Mouse (Mus musculus) hindbrain, embryonic 10.5 days (tissue): Measurements from ENCODE around the gene Dync2li1. TPM values are rescaled to one million over a fixed set of nuclear protein-coding genes. Genes with fewer than 3 reads are reported as not detected.
A peak's percentile ranks its signal among the peaks of the same experiment; 100 is the strongest.

Experiments used
- DNase-seq: peaks from one replicate; pipeline ENCODE4 v3.0.0-alpha.2; 2017; ENCODE audit warnings: low spot score
- H3K27ac ChIP-seq: fragments of 300-500 bp; sonication (generic); 2 replicates; pipeline ENCODE4 v1.5.1; 2016; ENCODE audit warnings: mild to moderate bottlenecking, moderate library complexity
- H3K27me3 ChIP-seq: fragments of 300-500 bp; sonication (generic); 2 replicates; pipeline ENCODE4 v1.6.1; 2016; ENCODE audit warnings: mild to moderate bottlenecking; ENCODE audit not compliant: poor library complexity, insufficient read depth, severe bottlenecking
- H3K36me3 ChIP-seq: fragments of 300-500 bp; sonication (generic); 2 replicates; pipeline ENCODE4 v1.6.1; 2016; ENCODE audit warnings: mild to moderate bottlenecking, moderate library complexity
- H3K4me1 ChIP-seq: fragments of 300-500 bp; sonication (generic); replicated peaks from 2 replicates; pipeline ENCODE4 v1.6.1; 2016; ENCODE audit warnings: mild to moderate bottlenecking
- H3K4me3 ChIP-seq: fragments of 300-500 bp; sonication (generic); 2 replicates; pipeline ENCODE4 v1.5.1; 2016; ENCODE audit warnings: mild to moderate bottlenecking, moderate library complexity
- H3K9me3 ChIP-seq: fragments of 300-500 bp; sonication (generic); 2 replicates; pipeline ENCODE4 v1.6.1; 2016; ENCODE audit warnings: mild to moderate bottlenecking, moderate library complexity
- WGBS: fragments of 180-500 bp; shearing (Covaris S2); methylation state at CpG from one replicate; pipeline ENCODE4 v1.1.7; 2016; 5-methylcytosine and 5-hydroxymethylcytosine counted together
- polyA plus RNA-seq: library from polyadenylated mRNA; unstranded; fragments of >200 nt; fragmentation: Nextera tagmentation; extraction: Ambion mirVana; gene quantifications from 2 replicates; pipeline ENCODE4 v1.2.1, GENCODE M21; 2016

Dync2li1 gene
- polyA plus RNA-seq, 1 experiment from 2014 or later, result 30.0 TPM

- Histone ChIP-seq H3K27ac (peak within 1 kb of the TSS; percentile 8), H3K36me3 (no peaks in the 10 kb centered on the region), H3K4me1 (peaks cover 20% of the 10 kb centered on the region), H3K27me3 (peaks cover 13% of the 10 kb centered on the region), H3K9me3 (no peaks in the 10 kb centered on the region), H3K4me3 (peak within 1 kb of the TSS; percentile 46)
- peak; percentile 44 for DNase-seq
- 2% methylated on average over 24 of the region's 24 CpGs for whole genome bisulfite sequencing
Observed at GRCm38 (mm10) chr17:84675951-84676366, 49.7 kb downstream of the Dync2li1 start, which contains the start of gene Abcg8. Gene Abcg8 (plus strand): TSS chr17:84676302.

DNA sequence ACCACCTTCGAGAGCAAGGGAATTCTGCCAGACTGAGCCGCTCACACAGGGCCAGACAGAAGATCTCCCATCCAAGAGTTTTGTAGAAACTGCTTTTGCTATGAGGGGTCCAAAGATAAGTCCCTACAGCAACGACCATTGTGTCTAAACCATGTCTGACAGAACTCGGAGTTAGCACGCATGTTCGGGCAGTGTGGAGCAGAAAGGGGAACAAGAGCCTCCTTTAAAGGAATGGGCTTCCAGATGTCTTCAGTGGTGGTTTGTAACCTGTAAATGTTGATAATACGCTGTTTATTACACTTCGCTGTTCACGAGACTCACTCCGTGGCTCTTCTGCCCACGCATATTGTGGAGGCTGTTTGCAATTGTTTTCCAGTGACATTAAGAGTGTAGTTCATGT is 51.3 kb downstream of the Dync2li1 start:
- no peaks in the 10 kb centered on the region for H3K36me3 ChIP-seq
- peaks cover 21% of the 10 kb centered on the region for H3K4me1 ChIP-seq
- H3K4me3 ChIP-seq, result no peak overlapping the region
- H3K27me3 ChIP-seq, result peaks cover 13% of the 10 kb centered on the region
- 91% methylated on average over 11 of the region's 11 CpGs for WGBS
- no peaks in the 10 kb centered on the region for H3K9me3 ChIP-seq
- H3K27ac ChIP-seq, result no peak overlapping the region
- DNase-seq, result no peak

- H3K4me1 ChIP-seq, result peaks cover 20% of the 10 kb centered on the region
- no peak overlapping the region for H3K27ac ChIP-seq
- H3K27me3 ChIP-seq, result no peaks in the 10 kb centered on the region
- no peaks in the 10 kb centered on the region for H3K9me3 ChIP-seq
- WGBS, result 88% methylated on average over 3 of the region's 3 CpGs
- no peak for DNase-seq
- no peaks in the 10 kb centered on the region for H3K36me3 ChIP-seq
- H3K4me3 ChIP-seq, result no peak overlapping the region
Observed at GRCm38 (mm10) chr17:84681670-84682069, 55.4 kb downstream of the Dync2li1 start.

- Histone ChIP-seq H3K4me1 (peaks cover 20% of the 10 kb centered on the region), H3K27ac (no peak within 1 kb of the TSS), H3K4me3 (no peak within 1 kb of the TSS), H3K9me3 (no peaks in the 10 kb centered on the region), H3K36me3 (no peaks in the 10 kb centered on the region), H3K27me3 (no peaks in the 10 kb centered on the region)
- DNase-seq, result no peak
- 76% methylated on average over 18 of the region's 18 CpGs for WGBS
Observed at GRCm38 (mm10) chr17:84682734-84683717, 56.7 kb downstream of the Dync2li1 start, which contains the start of gene Abcg5. Gene Abcg5 (minus strand): TSS chr17:84683011.

GRCm38 (mm10) chr17:84684284-84684683 is 58.0 kb downstream of the Dync2li1 start:
- H3K27ac ChIP-seq, result no peak overlapping the region
- no peak for DNase-seq
- H3K27me3 ChIP-seq, result no peaks in the 10 kb centered on the region
- no peak overlapping the region for H3K4me3 ChIP-seq
- WGBS, result 56% methylated on average over 6 of the region's 6 CpGs
- no peaks in the 10 kb centered on the region for H3K9me3 ChIP-seq
- peaks cover 20% of the 10 kb centered on the region for H3K4me1 ChIP-seq
- no peaks in the 10 kb centered on the region for H3K36me3 ChIP-seq

DNA sequence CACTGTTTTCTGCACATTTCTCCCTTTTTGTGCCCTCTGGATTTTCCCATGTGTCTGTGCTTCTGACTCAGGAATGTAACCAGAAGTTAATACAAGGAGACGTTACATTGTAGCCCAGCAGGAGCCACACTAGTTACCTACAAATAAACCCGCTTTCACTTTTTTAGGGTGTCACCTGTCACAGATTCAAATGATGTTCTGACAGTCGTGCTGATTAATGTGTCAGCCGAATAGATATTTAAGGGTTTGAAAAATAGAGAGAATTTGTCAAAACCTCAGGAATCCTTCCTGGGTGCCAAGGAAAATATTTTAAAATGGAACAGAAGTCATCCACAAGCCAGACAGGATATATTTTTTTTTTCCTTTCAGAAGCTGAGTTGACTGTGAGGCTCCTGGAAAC is 59.0 kb downstream of the Dync2li1 start:
- no peak overlapping the region for H3K4me3 ChIP-seq
- H3K27me3 ChIP-seq, result no peaks in the 10 kb centered on the region
- DNase-seq, result no peak
- H3K36me3 ChIP-seq, result no peaks in the 10 kb centered on the region
- H3K9me3 ChIP-seq, result no peaks in the 10 kb centered on the region
- peaks cover 20% of the 10 kb centered on the region for H3K4me1 ChIP-seq
- WGBS, result 88% methylated on average over 4 of the region's 4 CpGs
- H3K27ac ChIP-seq, result no peak overlapping the region

DNA sequence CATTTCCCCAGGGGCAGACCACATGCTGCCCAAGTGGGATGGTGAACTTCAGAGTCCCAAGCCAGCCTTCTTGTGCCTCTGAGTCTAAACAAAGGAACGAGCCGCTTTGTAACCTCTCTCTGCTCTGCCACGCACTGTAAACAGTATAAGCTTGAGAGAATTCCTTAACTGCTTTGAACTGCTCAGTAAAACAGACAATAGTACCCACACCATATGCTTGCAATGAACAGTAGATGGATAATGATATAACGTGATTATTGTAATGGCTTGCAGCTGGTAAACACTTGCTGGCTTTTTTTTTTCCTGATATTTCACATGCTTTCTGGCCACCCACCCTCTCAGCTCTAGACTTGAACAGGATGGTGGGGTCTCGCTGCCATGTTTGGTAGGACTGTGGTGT is 61.7 kb downstream of the Dync2li1 start:
- Histone ChIP-seq H3K4me3 (no peak overlapping the region), H3K27ac (no peak overlapping the region), H3K27me3 (no peaks in the 10 kb centered on the region), H3K9me3 (no peaks in the 10 kb centered on the region), H3K36me3 (no peaks in the 10 kb centered on the region), H3K4me1 (peaks cover 16% of the 10 kb centered on the region)
- no peak for DNase-seq
- 80% methylated on average over 5 of the region's 5 CpGs for WGBS

- Histone ChIP-seq H3K27me3 (no peaks in the 10 kb centered on the region), H3K9me3 (no peaks in the 10 kb centered on the region), H3K4me3 (no peak overlapping the region), H3K36me3 (no peaks in the 10 kb centered on the region), H3K4me1 (peaks cover 8% of the 10 kb centered on the region), H3K27ac (no peak overlapping the region)
- 88% methylated on average over 11 of the region's 11 CpGs for WGBS
- DNase-seq, result no peak
Observed at GRCm38 (mm10) chr17:84688834-84689233, 62.5 kb downstream of the Dync2li1 start.

DNA sequence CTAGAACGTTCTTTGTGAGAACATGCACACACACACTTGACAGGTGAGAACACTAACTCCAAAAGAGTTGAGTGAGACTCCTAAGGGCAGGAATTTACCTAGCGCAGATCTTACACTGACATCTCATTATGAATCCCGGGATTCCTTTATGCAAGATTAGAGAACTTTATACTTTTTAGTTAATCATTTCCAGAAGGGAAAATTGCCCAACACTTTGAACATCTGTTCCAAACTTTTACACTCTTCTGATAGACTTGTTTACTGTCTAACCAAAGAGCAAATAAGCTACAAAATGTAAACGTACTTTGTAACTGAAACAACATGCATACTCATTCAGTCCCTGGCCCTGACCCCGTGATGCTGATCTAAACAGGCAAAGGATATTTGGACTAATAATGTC is 63.0 kb downstream of the Dync2li1 start:
- Histone ChIP-seq H3K4me1 (peaks cover 8% of the 10 kb centered on the region), H3K27me3 (no peaks in the 10 kb centered on the region), H3K36me3 (no peaks in the 10 kb centered on the region), H3K9me3 (no peaks in the 10 kb centered on the region), H3K4me3 (no peak overlapping the region), H3K27ac (no peak overlapping the region)
- DNase-seq, result no peak
- 89% methylated on average over 5 of the region's 5 CpGs for WGBS

- 74% methylated on average over 5 of the region's 5 CpGs for WGBS
- no peak for DNase-seq
- Histone ChIP-seq H3K4me3 (no peak overlapping the region), H3K27ac (no peak overlapping the region), H3K27me3 (no peaks in the 10 kb centered on the region), H3K9me3 (no peaks in the 10 kb centered on the region), H3K36me3 (no peaks in the 10 kb centered on the region), H3K4me1 (peaks cover 10% of the 10 kb centered on the region; the same call in 1 of the 2 replicates)
Observed at GRCm38 (mm10) chr17:84690111-84690510, 63.8 kb downstream of the Dync2li1 start.

DNA sequence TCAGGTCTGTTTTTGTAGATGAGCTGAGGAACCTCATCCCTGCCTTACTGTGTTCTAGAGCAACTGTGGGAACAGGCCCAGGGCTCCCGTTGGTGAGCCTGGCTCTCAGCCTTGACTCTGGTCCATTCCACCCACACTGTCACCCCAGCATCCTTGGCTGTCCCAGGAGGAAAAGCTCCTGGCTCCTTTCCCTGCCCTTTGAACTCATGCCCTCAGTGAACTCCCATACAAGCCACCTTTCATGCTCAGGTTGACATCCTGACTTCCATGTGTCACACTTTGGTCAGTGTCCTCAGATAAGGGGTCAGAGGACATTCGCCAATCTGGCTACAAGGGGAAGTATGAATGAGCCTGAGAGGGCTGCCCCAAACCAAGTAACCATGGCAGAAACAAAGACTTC is 67.4 kb downstream of the Dync2li1 start:
- H3K36me3 ChIP-seq, result no peaks in the 10 kb centered on the region
- H3K27me3 ChIP-seq, result peaks cover 7% of the 10 kb centered on the region; the same call in 1 of the 2 replicates
- no peaks in the 10 kb centered on the region for H3K9me3 ChIP-seq
- H3K4me1 ChIP-seq, result peaks cover 27% of the 10 kb centered on the region
- no peak overlapping the region for H3K27ac ChIP-seq
- DNase-seq, result no peak
- 78% methylated on average over 2 of the region's 2 CpGs for WGBS
- H3K4me3 ChIP-seq, result no peak overlapping the region

GRCm38 (mm10) chr17:84696537-84696936 is 70.2 kb downstream of the Dync2li1 start:
- DNase-seq, result no peak
- 67% methylated on average over 6 of the region's 6 CpGs for WGBS

GRCm38 (mm10) chr17:84698727-84699126 is 72.4 kb downstream of the Dync2li1 start:
- H3K36me3 ChIP-seq, result no peaks in the 10 kb centered on the region
- peak; percentile 70 for DNase-seq
- H3K4me1 ChIP-seq, result peaks cover 40% of the 10 kb centered on the region
- H3K27ac ChIP-seq, result no peak overlapping the region; the same call in 1 of the 2 replicates
- 34% methylated on average over 5 of the region's 5 CpGs for WGBS
- no peaks in the 10 kb centered on the region for H3K9me3 ChIP-seq
- H3K4me3 ChIP-seq, result no peak overlapping the region
- peaks cover 7% of the 10 kb centered on the region; the same call in 1 of the 2 replicates for H3K27me3 ChIP-seq

More at GRCm38 (mm10) chr17:84696537-84696936, 70.2 kb downstream of the Dync2li1 start:
- Histone ChIP-seq H3K27ac (no peak overlapping the region), H3K4me1 (peaks cover 34% of the 10 kb centered on the region), H3K9me3 (no peaks in the 10 kb centered on the region), H3K36me3 (no peaks in the 10 kb centered on the region), H3K27me3 (peaks cover 7% of the 10 kb centered on the region; the same call in 1 of the 2 replicates), H3K4me3 (no peak overlapping the region)
